Mouse (Mus musculus) erythroblast, embryonic 14.5 days (primary cell): ENCODE measurements around the gene Ntf3.

Experiments used
- GATA1 ChIP-seq: IDR thresholded peaks from 2 replicates; pipeline ENCODE4 v1.6.1; 2012; ENCODE audit warnings: low read length, inconsistent platforms, mixed read lengths
- TAL1 ChIP-seq: IDR thresholded peaks from 3 replicates; pipeline ENCODE4 v1.6.1; 2012; ENCODE audit warnings: low read length, inconsistent platforms, mixed read lengths

GRCm38 (mm10) chr6:126164781-126165180, 1.9 kb downstream of the Ntf3 start:
- TF ChIP-seq GATA1 (no peak), TAL1 (no peak)
